Mouse (Mus musculus) left cerebral cortex, adult 18-20 months (tissue): ENCODE data around the gene Prtn3. TPM values are rescaled to one million over a fixed set of nuclear protein-coding genes. Genes with fewer than 3 reads are reported as not detected.

Source experiments
- DNase-seq, 2 experiments: peaks; one replicate each; pipeline ENCODE4 v3.0.0; 2021 to 2022; ENCODE audit warnings: low spot score in 2 of 2, mixed read lengths in 1 of 2
- microRNA-seq, 2 experiments: library from miRNA; unstranded; fragments of <30 nt; microRNA quantifications; one replicate each; pipeline ENCODE4 v1.2.0; 2021
- total RNA-seq, 2 experiments: library from RNA; stranded (reverse); gene quantifications; 2 replicates each; pipeline ENCODE4 v1.2.3; 2021

Gene Prtn3
- total RNA-seq, 2 experiments from 2014 or later, result 2.2 to 2.3 TPM

- DNase-seq, result no peak
Measured at GRCm38 (mm10) chr10:79925785-79926490, 51.7 kb downstream of the Prtn3 start.

GRCm38 (mm10) chr10:79926491-79927323 lies 52.4 kb downstream of the Prtn3 start, which contains the start of gene Arid3a:
TSS of gene Arid3a (plus strand) at chr10:79927043.
- peak; percentile 84 to 90 for DNase-seq

- peak in 1 of 2 experiments; percentile 45 for DNase-seq
Measured at GRCm38 (mm10) chr10:79927324-79928029, 53.2 kb downstream of the Prtn3 start.

- DNase-seq, result no peak
Measured at GRCm38 (mm10) chr10:79928030-79928694, 53.9 kb downstream of the Prtn3 start.

GRCm38 (mm10) chr10:79928907-79929701 lies 54.8 kb downstream of the Prtn3 start:
- DNase-seq, result no peak

- DNase-seq, result no peak
Measured at GRCm38 (mm10) chr10:79929967-79930825, 55.9 kb downstream of the Prtn3 start.

GRCm38 (mm10) chr10:79930826-79931186 lies 56.5 kb downstream of the Prtn3 start:
- DNase-seq, result no peak

GRCm38 (mm10) chr10:79931797-79932196 lies 57.5 kb downstream of the Prtn3 start:
- no peak for DNase-seq

- DNase-seq, result no peak
Measured at GRCm38 (mm10) chr10:79932736-79933135, 58.5 kb downstream of the Prtn3 start.

Small RNA genes within 50 kb of the gene (microRNA-seq; reads per million reads assigned to microRNA genes)
- 0 to 0.25 reads per million in 2 experiments for gene Mir6910

Other genes with a start within 250 kb of the Prtn3 start
- gene Shc2, start 236.6 kb upstream of the Prtn3 start, total RNA-seq, result 10 to 100 TPM; 44.3 to 50.1 TPM
- under 1 TPM in 1 of 2 experiments, not detected in 1; 0.82 TPM for gene Odf3l2, start 228.7 kb upstream of the Prtn3 start, total RNA-seq
- gene Madcam1, start 209.9 kb upstream of the Prtn3 start, total RNA-seq, result not detected
- 10 to 100 TPM; 69.8 to 77.1 TPM for gene Tpgs1, start 205.1 kb upstream of the Prtn3 start, total RNA-seq
- gene Cdc34, start 192.3 kb upstream of the Prtn3 start, total RNA-seq, result 10 to 100 TPM; 75.4 to 77.5 TPM
- gene Gzmm, start 185.5 kb upstream of the Prtn3 start, total RNA-seq, result 1 to 10 TPM; 2.7 to 3.2 TPM
- gene Bsg, start 170.0 kb upstream of the Prtn3 start, total RNA-seq, result 100 to 1,000 TPM; 566 to 614 TPM
- gene Hcn2, start 157.8 kb upstream of the Prtn3 start, total RNA-seq, result 100 to 1,000 TPM; 142 to 157 TPM
- gene Polrmt, start 127.9 kb upstream of the Prtn3 start, total RNA-seq, result 10 to 100 TPM; 50.6 to 55.3 TPM
- 1 to 10 TPM; 4.3 to 5.6 TPM for gene Fgf22, start 119.4 kb upstream of the Prtn3 start, total RNA-seq
- gene Rnf126, start 107.5 kb upstream of the Prtn3 start, total RNA-seq, result 10 to 100 TPM; 86.7 to 98.4 TPM
- 1 to 10 TPM; 2.7 to 3.2 TPM for gene Fstl3, start 97.2 kb upstream of the Prtn3 start, total RNA-seq
- under 1 TPM; 0.63 to 0.72 TPM for gene Prss57, start 83.5 kb upstream of the Prtn3 start, total RNA-seq
- gene Palm, start 80.9 kb upstream of the Prtn3 start, total RNA-seq, result 100 to 1,000 TPM; 290 to 308 TPM
- gene Misp, start 53.5 kb upstream of the Prtn3 start, total RNA-seq, result under 1 TPM; 0.61 to 0.86 TPM
- gene Ptbp1, start 20.0 kb upstream of the Prtn3 start, total RNA-seq, result 10 to 100 TPM; 54.3 to 62.5 TPM
- 10 to 100 TPM; 55.6 to 58.0 TPM for gene Plppr3, start 158 bp downstream of the Prtn3 start, total RNA-seq
- not detected for gene Elane, start 11.8 kb downstream of the Prtn3 start, total RNA-seq
- not detected for gene Cfd, start 16.4 kb downstream of the Prtn3 start, total RNA-seq
- gene Med16, start 34.4 kb downstream of the Prtn3 start, total RNA-seq, result 10 to 100 TPM; 48.6 to 63.7 TPM
- not detected for gene Gm26602, start 36.4 kb downstream of the Prtn3 start, total RNA-seq
- 10 to 100 TPM in 1 of 2 experiments, 1 to 10 TPM in 1; 5.3 to 10.3 TPM for gene Kiss1r, start 42.5 kb downstream of the Prtn3 start, total RNA-seq
- 100 to 1,000 TPM; 307 to 318 TPM for gene R3hdm4, start 46.7 kb downstream of the Prtn3 start, total RNA-seq
- 1 to 10 TPM; 5.6 to 7.2 TPM for gene Arid3a, start 52.6 kb downstream of the Prtn3 start, total RNA-seq
- gene Wdr18, start 85.7 kb downstream of the Prtn3 start, total RNA-seq, result 10 to 100 TPM; 45.3 to 46.5 TPM
- under 1 TPM; 0.14 to 0.16 TPM for gene Grin3b, start 96.2 kb downstream of the Prtn3 start, total RNA-seq
- 100 to 1,000 TPM; 112 to 113 TPM for gene Tmem259, start 109.9 kb downstream of the Prtn3 start, total RNA-seq
- 1 to 10 TPM; 6.7 to 8.0 TPM for gene Cnn2, start 114.1 kb downstream of the Prtn3 start, total RNA-seq
- gene Abca7, start 122.0 kb downstream of the Prtn3 start, total RNA-seq, result 10 to 100 TPM; 13.0 to 13.7 TPM
- gene Arhgap45, start 142.2 kb downstream of the Prtn3 start, total RNA-seq, result 1 to 10 TPM; 3.7 to 4.1 TPM
- 10 to 100 TPM; 73.6 to 75.2 TPM for gene Polr2e, start 165.3 kb downstream of the Prtn3 start, total RNA-seq
- 100 to 1,000 TPM; 554 to 575 TPM for gene Gpx4, start 172.7 kb downstream of the Prtn3 start, total RNA-seq
- 10 to 100 TPM; 16.8 to 18.8 TPM for gene Sbno2, start 231.1 kb downstream of the Prtn3 start, total RNA-seq
- 100 to 1,000 TPM; 108 to 109 TPM for gene Stk11, start 241.3 kb downstream of the Prtn3 start, total RNA-seq